Mouse (Mus musculus): ENCODE measurements at regions not wholly inside any gene's neighbourhood (a gene's known extent, or its start where the extent isn't known, plus 50 kb on each side); places are given as distances from the start of the nearest gene placed in this dataset.

- no peak for DNase-seq (ENCODE audit: low read depth, low spot score)
Observed at GRCm38 (mm10) chr16:25087741-25088648, 198.6 kb upstream of the Tprg start.

- DNase-seq (ENCODE audit: low read depth, low spot score) = no peak
Observed at GRCm38 (mm10) chr16:25088649-25089019, 198.0 kb upstream of the Tprg start.

- DNase-seq (ENCODE audit: low read depth, low spot score) = no peak
Observed at GRCm38 (mm10) chr16:25104165-25104564, 182.5 kb upstream of the Tprg start.

DNA sequence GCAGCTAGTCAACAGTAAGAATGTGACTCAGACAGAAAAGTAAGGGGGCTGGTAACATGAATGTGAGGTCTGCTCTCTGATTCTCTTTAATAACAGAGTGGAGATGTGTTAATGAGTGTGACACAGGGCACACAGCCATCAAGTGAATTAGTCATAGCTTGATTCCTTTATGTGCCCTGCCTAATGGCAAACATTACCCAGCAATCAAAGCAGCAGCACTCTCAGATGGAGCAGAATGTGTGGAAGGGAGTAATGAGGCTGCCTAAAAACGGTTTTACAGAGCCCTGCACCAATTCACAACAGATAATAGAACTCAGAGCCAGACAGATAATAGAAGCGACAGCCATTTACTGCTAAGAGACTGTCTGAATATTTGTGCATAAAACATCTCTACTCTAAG lies 182.0 kb upstream of the Tprg start:
- no peak for DNase-seq (ENCODE audit: low read depth, low spot score)

GRCm38 (mm10) chr16:25140164-25140563 lies 146.5 kb upstream of the Tprg start:
- DNase-seq (ENCODE audit: low read depth, low spot score) = no peak

DNA sequence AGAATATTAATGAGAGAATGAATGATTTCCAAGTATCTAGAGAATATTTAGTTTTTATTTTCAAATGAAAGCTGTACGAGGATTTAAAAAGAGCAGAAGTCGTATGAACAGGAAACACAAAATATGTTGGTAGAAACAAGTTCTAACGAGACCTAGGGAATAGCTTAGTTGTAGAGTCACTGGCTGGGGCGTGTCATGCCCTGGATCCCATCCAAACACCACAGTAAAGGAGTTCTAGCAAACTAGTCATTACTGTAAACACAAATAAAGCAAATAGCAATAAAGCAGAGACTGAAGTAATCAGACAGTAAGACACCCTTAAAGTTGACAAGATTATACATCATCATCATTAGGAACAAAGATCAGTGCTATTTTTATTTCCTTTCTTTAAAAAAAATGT lies 139.1 kb upstream of the Tprg start:
- DNase-seq (ENCODE audit: low read depth, low spot score) = no peak

DNA sequence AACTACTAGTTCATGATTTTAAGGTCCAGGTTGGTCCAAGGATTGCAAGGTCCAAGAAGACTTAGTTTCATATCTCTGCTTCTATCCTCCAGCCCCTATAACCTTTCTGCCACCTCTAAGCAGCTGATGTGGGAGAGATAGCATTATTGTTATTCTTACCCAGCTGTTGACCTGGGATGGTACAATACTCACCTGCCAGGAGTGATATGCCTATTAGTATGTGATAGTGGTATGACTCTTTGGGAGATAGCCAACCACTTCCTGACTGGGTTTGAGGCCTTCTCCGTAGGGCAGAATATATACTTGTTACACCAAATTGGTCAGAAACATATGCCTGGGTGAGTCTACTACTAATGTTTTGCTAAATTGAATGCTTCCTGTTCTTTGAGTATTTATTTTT lies 137.4 kb upstream of the Tprg start:
- DNase-seq (ENCODE audit: low read depth, low spot score) = no peak

DNA sequence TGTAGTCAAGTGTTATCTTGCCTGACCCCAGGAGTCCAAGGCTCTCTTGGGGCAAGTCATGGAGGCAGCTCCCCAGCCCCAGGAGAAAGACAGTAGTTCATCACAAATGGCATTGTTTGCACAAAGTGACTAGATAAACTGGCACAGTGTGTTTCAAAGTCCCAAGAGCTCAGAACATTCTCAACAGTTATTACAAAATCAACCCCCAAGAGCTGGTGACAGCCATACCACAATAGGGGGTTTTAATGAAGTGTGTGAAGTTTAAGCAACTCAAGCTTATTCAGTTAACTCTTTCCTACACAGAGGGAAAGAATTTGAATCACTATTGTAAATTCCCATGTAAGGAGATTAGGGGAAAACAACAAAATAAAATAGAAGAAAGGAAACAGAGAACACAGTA lies 109.7 kb upstream of the Tprg start:
- no peak for DNase-seq (ENCODE audit: low read depth, low spot score)

DNA sequence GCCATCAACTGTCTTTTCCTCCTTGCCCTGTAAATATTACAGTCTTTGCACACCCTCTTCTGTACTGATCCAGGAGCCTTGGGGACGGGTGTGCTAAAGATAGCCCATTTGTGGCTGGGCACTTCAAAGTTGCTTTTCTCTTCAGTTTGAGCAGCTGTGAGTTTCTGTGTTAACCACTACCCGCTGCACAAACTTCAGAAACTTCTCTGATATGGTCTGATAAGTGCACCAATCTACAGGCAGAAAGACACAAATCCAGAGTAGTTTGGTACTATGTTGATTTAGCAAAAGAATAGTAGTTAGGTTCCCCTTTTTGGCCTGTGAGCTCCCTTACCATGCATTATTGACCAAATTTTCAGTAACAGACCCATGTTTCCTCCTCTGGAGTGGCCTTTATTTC lies 108.6 kb upstream of the Tprg start:
- no peak for DNase-seq (ENCODE audit: low read depth, low spot score)

- DNase-seq (ENCODE audit: low read depth, low spot score) = no peak
Observed at GRCm38 (mm10) chr16:25181939-25182338, 104.7 kb upstream of the Tprg start.

GRCm38 (mm10) chr16:25197079-25197478 lies 89.5 kb upstream of the Tprg start:
- DNase-seq (ENCODE audit: low read depth, low spot score) = no peak

GRCm38 (mm10) chr16:25198844-25199243 lies 87.8 kb upstream of the Tprg start:
- DNase-seq (ENCODE audit: low read depth, low spot score) = no peak

DNA sequence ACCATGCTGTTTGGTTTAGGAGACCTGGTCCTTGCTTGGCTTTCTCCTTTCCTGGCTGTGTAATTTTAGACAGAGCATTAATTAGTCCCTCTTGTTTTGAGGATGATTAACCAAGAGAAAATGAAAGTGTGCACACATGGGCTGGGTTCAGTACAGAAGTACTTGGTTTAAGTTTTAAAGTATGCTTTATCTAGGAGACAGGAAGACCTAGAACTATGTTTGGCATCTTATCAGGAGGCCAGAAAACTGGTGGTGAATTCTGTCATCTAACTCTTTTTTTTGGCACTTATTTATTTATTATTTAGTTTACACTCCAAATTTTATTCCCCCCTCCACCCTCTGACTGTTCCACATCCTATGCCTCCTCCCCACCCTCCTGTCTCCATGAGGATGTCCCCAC lies 86.6 kb upstream of the Tprg start:
- DNase-seq (ENCODE audit: low read depth, low spot score) = no peak

DNA sequence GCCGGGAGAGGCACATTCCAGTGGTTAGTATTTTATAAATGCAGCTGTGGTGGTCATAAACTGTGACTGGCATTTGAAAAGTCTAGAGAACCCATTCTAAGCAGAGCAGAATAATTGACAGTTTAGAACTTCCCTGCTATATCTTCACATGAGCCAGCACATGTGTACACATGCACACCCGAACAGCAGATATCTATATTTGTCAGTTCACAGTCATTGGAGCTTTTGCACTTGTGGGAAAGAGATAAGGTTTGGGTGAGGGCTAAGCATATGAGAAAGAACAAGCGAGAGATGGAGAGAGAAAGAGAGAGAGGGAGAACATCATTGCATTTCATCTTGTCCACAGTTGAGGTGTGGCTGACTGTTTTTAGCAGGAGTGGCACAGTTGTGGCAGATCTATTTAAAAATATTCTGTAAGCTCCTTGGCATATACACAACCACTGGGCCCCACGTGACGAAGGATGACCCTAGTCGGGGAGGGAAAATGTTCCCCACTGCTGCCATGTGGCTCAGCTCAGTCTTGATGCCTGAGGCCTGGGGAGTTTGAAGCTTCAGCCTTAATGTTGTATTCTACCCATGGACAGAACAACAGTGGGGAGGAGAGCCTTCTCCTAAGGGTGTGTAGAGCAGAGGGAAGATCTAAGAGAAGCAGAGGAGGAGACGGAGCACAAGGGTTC lies 85.4 kb upstream of the Tprg start:
- no peak for DNase-seq (ENCODE audit: low read depth, low spot score)

GRCm38 (mm10) chr16:25213250-25213649 lies 73.4 kb upstream of the Tprg start:
- no peak for DNase-seq (ENCODE audit: low read depth, low spot score)

- no peak for DNase-seq (ENCODE audit: low read depth, low spot score)
Observed at GRCm38 (mm10) chr16:25220552-25220951, 66.1 kb upstream of the Tprg start.

DNA sequence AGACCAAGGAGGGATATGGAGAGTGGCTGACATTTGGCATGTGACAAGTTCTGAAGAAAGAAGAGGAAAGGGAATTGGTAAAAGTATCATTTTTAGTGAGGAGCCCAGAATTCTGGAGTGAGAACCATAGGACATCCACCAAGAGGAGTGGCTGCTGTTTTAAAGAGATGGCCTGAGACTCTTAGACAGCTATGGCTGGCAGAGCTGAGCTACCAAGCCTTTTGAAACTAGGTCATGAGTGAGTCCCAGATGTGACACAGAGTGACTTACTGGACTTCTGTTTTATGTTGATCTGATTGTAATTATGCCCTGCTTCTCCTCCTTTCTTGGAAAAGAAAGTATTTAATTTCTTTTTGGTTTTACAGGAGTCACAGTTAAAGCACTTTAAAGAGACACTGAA lies 61.8 kb upstream of the Tprg start:
- no peak for DNase-seq (ENCODE audit: low read depth, low spot score)

All from embryo, embryonic 11.5 days (tissue).